Mouse (Mus musculus): ENCODE data around the gene Med12l.

Gene Med12l

DNA sequence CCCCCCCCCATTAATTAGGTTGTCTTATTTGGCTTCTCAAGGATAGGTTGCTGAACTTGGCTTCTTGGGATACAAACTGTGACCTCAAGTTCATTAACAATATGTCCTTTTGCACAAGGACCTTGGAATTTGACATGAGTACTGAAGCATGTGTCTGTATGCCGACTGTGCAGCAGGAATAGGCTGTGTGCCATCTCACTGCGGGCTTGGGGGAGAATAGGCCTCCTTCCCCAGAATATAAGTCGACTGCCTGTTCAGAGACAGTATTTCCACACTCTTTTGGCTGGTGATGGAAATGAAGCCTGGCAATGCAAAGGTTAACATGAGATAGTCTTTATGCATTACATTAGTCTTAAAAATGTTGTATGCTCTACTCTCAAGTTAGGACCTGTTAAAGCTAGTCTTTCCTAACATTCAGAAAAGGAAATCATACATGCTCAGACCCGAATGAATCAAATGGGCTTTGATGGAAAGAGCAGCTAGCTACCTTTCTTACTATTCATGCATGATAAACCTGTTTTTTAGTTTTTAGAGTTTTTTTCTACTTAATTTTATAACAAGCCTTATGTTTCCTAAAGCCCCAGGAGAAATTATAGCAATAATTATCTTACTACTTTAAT, 191.8 kb downstream of the Med12l start:
- DNase-seq = no peak

DNA sequence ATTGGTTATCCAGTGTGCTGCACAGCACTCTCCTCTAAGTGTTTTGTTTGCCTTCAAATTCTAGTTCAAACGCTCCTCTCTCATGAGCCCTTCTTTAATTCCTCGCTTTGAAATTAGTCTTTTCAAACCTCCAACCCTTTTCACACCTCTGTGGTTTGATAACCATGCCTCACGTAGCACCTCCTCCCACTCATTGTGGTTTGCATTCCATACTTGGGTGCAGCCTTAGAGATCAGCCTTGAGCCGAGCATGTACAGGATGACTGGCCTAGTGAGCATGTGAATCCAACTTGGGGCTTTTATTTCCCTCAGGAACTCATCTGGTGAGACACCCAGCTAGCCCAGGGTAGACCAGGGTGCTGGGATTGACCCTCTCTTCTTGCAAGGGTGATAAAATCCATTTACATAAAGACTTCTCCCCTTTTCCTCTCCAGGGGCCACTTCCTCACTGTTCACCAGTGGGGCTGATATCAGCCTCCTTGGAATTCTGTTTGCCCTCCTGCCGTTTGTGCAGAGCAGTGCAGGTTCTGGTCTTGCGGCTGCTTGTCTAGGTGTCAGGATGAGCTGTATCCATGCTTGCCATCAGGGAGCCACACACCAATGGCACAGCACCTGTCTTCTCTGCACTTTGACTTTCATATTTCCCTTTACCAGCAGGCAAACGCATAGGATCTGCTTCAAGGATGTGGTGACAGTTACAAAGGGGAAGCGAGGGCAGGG, 198.3 kb downstream of the Med12l start:
- DNase-seq = no peak

DNA sequence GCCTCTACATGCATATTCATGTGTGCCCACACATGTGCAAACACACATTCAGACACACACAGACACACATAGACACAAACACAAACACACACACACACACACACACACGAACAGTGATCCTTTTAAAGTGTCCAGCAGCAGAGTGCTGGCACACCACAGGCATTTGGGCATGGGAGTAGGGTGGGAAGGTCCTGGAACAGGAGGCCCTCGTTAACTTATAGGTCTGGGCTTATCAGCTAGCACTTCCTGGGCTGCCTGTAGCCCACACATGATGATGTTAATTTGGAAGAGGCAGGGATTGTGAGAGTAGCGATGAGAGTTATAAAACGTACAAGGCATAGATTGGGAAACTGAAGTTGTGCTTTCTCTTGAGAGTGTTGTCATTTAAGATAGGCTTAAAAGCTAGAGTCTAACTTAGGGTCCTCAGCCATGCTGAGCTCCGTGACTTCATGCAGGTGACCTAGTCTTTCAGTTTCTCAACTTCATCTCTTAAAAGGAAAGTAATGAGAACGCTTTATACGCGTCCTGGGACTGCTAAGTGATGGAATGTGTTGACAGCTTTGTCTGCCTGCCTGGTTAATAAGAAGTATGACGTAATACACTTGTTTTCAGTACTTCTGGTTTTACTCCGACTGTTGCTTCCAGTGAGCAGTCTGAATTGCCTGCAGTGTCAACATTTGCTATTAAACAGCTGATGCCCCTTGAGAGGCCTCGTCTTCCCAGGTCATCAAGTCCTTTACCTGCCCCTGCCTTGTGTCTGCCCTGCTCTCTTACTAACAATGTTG, 199.3 kb downstream of the Med12l start:
- DNase-seq = no peak

DNA sequence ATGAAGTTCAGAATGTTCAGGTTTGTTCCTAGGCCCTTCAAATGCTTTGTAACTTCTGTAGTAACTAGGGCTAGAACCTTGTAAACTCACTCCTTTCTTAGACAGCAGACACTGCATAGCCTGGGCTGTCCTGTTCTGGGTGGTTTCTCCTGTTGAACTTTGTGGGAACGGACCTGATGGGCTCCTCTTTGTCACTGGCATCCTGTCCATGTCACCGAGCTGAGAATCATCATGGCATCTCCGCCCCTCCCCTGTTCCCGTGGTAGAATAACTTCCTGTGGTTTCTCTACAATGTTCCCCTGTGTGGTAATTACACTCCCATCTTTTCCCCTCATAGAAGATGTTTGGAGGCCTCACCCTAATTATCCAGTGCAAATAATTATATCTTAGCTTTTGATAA, 200.3 kb downstream of the Med12l start:
- no peak for DNase-seq

DNA sequence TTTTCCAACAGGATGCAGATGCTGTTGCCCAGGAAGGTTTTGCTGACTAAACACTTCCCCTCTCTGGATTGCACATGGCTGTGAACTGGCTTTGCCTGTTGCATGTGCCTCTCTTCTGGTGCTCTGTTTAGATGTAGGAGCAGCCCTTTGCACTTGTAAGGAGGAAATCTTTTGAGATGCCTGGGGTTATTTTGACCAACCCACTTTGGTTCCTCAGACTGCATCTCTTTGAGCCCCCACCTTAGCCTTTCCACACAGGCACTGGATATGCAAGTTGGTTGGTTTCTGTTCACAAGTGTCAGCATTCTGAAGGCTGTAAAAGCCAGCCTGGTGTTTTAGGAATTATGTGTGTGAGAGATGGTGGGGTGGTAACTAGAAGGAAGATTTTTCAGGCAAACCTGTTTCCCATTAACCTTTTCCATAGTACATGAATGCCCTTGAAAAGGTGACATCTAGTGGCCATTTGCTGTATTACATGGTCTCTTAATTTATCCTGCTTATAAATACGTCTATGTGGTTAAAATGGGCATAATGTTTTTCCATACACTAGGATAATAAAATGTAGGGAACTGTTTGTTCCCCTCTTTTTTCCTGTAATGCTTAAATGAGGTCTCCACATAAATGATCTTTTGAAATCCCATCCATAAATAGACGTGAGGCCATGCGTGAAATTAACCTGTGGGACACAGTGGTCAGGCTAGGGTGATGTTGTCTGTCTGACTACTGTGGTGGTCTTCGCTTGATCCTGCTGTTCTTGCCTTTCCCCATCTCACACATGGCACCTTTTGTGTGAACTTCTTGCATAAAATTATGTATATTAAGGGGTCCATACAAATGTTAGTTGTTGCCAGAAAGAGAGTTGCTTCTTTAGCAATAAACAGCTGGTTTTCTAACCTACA, 203.3 kb downstream of the Med12l start:
- DNase-seq = peak; percentile 20

DNA sequence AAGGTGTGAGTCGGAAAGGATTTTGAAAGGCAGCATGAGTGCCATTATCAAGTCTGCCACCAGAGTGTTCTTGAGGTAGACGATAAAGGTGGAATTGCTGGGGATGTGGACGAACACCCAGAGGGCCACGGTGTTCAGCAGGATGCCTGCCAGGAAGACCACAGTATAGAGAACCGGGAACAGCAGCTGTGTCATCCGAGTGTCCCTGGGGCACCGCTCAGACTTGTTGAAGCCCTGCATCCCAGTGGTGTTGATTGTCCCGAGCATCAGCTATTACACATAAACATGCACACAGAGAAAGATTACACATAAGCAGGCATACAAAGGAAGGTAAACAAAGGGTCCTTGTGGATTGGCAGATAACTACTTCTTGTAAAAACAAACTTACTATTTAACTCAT, 204.5 kb downstream of the Med12l start:
- no peak for DNase-seq

DNA sequence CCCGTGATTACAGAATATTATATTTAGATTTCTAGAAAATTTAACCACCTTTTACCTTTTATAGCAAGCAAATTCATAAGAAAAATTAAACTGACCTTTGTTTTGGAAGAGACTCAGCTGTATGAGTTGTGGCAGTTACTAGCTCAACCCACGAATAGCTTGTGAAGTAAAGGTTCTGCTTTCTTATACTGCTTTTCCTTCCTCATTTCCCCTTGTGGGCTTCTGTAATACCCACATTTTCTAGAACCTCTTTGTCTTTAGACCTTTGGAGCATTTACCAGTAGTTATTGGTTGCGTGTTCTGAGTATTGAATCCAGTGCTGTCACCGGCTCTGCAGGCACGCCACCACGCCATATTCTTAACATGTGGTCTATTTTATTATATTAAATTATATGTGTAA, 205.1 kb downstream of the Med12l start, which contains the start of gene P2ry13:
Gene P2ry13 (minus strand): TSS at position 156 of the 400 bp plus-strand sequence.
- DNase-seq = no peak

DNA sequence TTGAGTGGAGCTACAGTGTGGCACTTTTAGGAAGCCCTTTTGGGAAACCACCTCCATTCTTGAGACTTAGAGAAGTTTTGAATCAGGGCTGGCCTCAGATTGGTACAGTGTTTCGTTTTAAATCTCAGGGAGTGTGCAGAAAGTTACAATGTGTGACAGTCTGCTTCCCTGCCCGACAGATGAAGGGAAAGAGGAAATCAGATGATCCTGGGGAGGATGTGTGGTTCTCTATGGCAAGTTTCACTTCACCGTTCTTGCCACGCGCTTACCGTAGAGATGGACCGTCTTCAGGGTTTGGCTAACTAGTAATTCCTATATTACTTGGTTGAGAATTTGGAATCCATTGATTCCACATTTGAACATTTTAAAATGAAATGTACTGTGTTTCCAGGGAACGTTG, 206.2 kb downstream of the Med12l start:
- DNase-seq = no peak

DNA sequence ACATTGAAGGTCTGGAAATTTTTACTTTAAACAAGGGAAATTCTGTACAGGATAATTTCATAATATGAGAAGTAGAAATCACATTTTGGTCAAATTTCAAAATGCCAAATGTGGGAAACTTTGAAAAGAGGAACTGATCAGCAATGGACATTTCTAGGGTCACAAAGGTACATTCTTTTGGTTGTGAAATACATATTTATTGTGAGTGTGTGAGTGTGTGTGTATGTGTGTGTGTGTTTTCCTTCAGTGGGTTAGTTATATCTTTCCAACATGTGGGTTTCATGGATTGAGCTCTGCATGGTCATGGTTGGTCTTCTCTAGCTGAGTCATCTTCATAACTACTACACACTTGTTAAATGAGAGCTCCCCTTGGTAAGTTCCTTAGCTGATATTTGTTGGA, 206.8 kb downstream of the Med12l start:
- DNase-seq = no peak

DNA sequence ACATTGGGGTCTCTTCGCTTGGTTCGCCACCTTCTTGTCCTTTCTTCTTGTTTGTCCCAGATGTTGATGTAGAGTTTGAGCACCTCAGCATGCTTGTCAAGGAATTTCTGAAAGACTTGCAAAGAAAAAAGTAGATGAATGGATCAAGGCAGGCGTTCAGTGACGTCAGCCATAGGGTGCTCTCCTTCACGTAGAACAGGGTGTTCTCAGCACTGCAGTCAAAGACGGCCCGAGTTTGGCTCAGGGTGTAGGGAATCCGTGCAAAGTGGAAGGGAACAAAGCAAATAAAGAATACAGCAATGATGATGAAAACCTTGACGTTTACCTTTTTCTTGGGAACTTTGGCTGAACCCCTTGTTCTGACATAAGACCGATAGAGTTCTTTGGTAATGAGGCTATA, 211.6 kb downstream of the Med12l start:
- DNase-seq = no peak

DNA sequence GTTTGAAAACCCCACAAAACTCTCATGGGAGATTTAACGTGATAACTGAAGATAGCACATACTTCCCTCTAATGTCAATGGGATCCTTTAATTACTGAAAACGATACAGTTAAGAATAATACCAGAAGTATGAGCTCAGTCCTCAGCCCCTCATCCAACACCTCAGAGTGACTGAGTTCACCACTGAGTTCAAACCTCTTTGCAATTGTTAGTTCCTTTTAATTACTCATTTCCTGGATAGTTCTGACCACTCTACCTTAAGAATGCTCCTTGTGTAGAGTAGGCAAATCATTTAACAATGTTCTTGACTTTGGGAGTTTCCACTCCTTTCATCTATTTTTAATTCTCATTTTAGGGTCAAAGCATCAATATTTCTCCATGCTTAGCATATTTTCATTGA, 213.7 kb downstream of the Med12l start:
- no peak for DNase-seq

DNA sequence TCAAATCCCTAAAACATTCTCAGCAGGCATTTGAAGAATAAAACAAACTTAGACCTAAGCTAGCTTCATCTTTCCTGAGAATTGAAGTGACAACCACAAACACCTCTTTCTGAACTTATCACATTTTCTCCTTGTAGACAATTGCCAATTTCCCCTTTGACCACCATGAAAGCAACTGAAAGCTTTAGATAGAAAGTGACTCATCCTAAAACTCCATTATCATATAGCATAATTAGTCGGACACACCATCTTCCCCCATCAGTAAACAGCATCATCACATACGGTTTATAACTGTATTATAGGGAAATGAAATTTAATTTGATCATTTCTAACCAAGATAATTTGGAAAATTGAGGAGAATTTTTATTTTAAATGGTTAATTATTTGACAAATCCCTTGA, 216.7 kb downstream of the Med12l start:
- no peak for DNase-seq

DNA sequence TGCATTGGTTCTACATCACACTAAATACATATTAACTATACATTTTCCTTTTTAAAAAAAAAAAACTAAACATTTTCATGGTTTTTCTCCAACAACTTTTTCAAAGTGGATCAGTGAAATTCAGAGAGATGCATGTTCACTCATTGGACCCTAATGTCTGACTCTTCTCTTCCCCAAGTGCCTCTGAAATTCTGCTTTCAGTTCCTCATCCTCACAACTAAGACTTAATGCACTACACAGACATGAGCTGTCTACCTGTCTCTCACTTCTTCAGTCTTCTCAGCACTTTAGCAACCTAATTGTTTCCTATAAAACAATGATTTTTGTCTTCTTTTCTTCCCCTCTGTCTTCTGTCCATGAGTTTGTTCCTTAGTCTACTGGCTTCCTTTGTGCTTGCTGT, 219.8 kb downstream of the Med12l start:
- no peak for DNase-seq

DNA sequence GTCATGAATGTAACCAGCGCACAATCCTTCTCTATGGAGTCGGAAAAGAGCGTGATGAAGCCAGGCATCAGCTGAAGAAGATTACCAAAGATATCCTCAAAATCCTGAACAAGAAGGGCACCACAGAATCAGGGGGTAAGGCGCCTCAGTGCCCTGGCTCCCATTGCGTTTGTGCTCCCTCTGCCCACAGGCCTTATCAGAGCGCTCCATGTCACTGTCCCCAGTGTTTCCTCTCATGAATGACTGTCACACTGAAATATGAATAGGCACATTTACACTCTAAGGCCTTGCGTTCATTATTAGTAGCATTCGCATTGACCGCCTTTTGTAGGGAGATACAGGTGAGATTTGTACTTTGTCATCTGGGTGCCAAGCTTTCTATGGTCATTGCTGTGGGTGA, 222.1 kb downstream of the Med12l start:
- DNase-seq = no peak

DNA sequence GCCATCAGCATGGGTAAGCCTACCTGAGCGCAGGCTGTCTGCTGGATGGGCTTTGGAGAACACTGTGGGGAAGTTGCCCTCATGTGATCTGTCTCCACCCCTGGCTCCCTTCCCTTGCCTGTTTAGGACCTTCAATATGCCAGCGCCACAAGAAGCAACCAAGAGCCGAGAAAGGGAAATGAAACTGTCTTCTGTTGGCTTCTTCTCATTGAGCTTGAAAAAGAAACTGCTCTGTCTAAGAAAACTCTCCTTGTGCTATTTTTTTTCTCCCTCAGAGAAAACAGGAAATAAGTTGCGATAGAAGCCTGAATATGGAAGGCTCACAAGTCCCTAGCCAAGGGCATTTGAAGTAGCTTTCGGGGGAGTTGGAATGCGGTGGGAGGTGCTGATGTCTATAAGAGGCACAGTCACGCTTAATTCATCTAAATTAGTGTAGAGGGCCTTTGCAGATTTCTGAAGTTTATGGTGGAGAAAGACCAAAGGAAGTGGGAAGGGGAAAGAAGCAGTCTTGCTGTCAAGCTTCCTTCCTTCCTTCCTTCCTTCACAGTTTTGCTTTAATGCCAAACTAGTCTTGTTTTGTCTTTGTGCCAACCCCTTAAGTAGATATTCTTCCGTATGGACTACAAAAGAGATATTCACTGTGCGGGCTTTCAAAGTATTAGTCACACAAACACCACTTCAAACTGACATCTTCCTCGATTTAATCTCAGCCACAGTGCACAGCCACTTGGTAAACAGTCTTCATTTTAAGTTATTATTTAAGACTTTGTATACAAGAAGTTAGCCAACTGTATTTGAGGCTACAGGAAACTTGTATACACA, 223.3 kb downstream of the Med12l start:
- no peak for DNase-seq

DNA sequence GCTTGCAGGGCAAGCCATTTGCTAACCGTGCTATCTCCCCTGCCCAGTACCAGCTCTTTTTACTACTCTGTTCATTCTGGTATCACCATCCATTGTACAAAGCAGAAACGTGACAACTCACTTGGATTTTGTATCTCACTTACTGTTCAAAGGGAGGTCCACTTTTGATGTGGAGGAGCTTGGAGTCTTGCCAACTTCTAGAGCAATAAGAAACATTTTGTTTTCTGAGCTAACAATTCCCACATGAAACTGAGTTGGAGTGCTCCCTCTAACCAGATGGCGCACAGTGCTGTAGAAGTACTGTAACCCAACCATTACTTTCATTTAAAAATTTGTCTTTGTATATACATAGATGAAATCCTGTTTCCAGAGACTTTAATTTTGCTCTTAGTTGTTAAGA, 225.3 kb downstream of the Med12l start:
- no peak for DNase-seq

DNA sequence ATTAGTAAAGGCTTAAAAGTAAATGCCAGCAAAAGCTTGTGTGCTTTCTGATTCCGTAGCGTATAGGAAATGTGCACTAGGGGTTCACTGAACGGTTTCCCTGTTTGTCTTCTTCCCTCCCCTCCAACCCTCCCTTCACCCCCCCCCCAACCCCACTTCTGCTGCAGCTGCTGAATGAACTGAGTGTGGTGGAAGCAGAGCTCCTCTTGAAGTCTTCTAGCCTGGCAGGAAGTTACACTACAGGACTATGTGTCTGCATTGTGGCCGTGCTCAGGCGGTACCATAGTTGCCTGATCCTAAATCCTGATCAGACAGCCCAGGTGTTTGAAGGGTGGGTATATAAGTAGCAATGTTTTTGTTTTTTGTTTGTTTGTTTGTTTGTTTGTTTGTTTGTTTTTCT, 229.3 kb downstream of the Med12l start:
- DNase-seq = no peak

DNA sequence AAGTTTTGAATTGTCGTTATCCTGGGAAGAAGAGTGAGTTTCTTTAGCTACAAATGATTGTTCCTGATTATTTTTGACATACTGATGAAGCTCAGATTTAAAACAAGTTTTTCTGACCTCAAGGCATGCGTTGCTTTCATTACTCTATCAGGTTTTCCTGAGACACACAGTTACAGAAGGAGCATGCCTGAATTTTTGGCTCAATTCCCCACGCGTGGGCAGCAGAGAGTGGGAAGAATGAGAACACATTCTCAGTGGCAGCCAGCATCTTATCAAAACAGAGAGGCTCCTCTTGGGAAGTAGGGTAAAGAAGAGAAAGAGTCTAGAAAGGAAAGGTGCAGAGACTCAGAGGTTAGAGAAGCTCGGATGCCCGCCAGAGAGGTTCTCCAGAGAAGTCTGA, 237.8 kb downstream of the Med12l start:
- peak; percentile 29 for DNase-seq

DNA sequence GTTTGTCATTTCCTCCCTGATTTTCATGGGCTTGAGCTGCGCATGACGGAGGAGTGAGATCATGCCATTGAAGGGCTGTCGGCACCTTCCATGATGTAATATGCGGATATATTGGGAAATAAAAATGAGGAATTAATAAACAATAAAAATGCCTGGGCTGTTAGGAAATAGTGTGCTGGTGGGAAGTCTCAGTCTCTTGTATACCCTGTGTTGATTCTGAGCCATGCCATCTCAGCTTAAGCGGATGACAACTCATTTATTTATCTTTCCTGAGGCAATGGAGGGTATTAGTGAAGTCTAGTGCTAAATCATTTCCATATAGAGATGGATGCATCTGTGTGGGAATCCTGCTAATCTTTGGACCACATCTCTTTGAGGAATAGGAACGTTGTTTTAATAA, 242.4 kb downstream of the Med12l start:
- no peak for DNase-seq

DNA sequence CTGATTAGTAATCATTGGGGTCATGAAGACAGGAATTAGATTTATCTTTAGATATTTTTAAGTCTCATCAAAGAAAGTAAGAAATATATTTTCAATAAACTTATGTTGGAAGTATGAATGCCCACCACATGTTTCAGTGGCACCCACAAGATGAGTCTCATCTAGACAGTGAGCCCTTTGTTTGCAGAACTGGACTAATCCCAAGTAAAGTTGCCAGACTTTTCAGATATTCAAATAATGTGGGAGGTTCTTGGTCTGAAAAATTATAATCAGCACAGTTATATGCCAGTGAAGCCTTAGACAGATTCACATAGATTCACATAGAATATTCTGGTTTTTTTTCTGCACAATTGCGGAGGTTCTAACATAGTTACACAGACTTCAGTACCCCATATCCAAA, 244.8 kb downstream of the Med12l start:
- DNase-seq = no peak

DNA sequence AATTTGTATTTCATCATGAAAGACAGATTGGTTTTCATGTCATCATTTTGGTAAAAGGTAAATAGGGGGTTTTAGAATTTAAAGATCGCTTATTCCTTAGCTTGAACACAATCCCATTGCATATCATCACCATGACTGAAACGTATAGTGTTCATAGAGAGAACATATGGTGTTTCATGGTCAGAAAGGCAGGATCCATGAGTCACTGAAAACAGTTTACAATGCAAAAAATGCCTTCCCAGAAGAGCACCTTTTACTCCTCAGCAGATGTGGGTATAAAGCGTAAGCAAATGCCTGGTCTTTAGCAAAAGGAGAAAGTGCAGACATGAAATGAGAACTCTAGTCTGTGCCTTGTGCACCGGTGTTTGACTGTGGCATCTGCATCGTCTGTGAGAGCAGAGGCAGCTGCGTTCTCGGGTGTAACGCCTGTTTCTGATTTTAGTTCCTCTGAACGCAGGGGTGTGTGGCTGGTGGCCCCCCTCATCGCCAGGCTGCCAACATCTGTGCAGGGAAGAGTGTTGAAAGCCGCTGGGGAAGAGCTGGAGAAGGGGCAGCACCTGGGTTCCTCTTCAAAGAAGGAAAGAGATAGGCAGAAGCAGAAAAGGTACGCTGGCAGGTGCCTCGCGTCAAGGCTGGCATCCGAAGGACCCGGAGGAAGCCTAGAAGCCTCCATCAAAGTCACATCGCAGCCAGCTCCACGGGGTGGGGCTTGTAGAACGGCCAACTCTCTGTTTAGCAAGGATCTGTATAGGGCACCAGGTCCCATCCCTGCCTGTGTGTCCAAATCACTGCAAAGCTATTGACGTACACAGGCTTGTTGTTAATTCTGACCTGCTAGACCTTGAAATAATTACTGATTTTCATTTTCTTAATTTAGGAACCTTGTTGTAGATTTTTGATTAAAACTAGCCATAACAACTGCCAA, 252.4 kb downstream of the Med12l start:
- no peak for DNase-seq
